Mouse (Mus musculus) intestine, embryonic 15.5 days (tissue): Measurements from ENCODE around the gene Nudcd3. TPM values are rescaled to one million over a fixed set of nuclear protein-coding genes. Genes with fewer than 3 reads are reported as not detected.
A peak's percentile ranks its signal among the peaks of the same experiment; 100 is the strongest.

Experiments used
- ATAC-seq: fragments of 200-750 bp; cut with Nextera tagmentation; 2 replicates; pipeline ENCODE4 v1.8.0; 2017; ENCODE audit warnings: moderate TSS enrichment, moderate library complexity
- H3K27ac ChIP-seq: fragments of 300-500 bp; sonication (generic); 2 replicates; pipeline ENCODE4 v1.5.1; 2015; ENCODE audit warnings: mild to moderate bottlenecking, inconsistent platforms
- H3K27me3 ChIP-seq: fragments of 300-500 bp; sonication (generic); replicated peaks from 2 replicates; pipeline ENCODE4 v1.6.1; 2015; ENCODE audit warnings: inconsistent platforms
- H3K36me3 ChIP-seq: fragments of 300-500 bp; sonication (generic); 2 replicates; pipeline ENCODE4 v1.6.1; 2015; ENCODE audit warnings: inconsistent platforms
- H3K4me1 ChIP-seq: fragments of 300-500 bp; sonication (generic); replicated peaks from 2 replicates; pipeline ENCODE4 v1.6.1; 2015; ENCODE audit warnings: inconsistent platforms
- H3K4me2 ChIP-seq: fragments of 300-500 bp; sonication (generic); replicated peaks from 2 replicates; pipeline ENCODE4 v1.6.1; 2015; ENCODE audit warnings: mild to moderate bottlenecking, inconsistent platforms
- H3K4me3 ChIP-seq: fragments of 300-500 bp; sonication (generic); replicated peaks from 2 replicates; pipeline ENCODE4 v1.5.1; 2015; ENCODE audit warnings: inconsistent platforms
- H3K9ac ChIP-seq: fragments of 300-500 bp; sonication (generic); 2 replicates; pipeline ENCODE4 v1.6.1; 2015; ENCODE audit warnings: inconsistent platforms
- H3K9me3 ChIP-seq: fragments of 300-500 bp; sonication (generic); 2 replicates; pipeline ENCODE4 v1.6.1; 2016; ENCODE audit warnings: inconsistent platforms
- whole genome bisulfite sequencing: fragments of 180-500 bp; shearing (Covaris S2); methylation state at CpG from one replicate; pipeline ENCODE4 v1.1.7; 2015; 5-methylcytosine and 5-hydroxymethylcytosine counted together
- polyA plus RNA-seq: library from polyadenylated mRNA; unstranded; fragments of >200 nt; fragmentation: Nextera tagmentation; extraction: Ambion mirVana; gene quantifications from 2 replicates; pipeline ENCODE4 v1.2.1, GENCODE M21; 2015

Nudcd3 gene
- polyA plus RNA-seq, 1 experiment from 2014 or later, result 36.6 TPM

DNA sequence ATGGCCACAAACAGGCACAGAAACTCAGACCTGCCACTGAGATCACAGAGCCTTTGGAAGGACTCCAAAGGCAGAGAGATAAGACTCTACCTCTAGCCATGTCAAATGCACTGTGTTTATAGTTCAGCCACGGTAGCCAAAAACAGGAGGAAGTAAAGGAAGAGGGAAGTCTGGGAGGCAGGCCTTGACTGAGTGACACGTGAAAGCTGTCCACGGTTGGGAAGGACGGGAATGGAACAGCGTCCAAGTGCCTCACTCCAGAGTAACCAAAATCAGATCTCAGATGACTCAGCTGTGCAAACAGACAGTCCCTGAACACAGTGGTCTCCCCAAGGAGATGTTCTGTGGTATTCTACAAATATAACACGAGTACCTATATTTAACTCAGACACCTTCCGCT, 25.5 kb downstream of the Nudcd3 start:
- Histone ChIP-seq H3K4me1 (peaks cover 15% of the 10 kb centered on the region), H3K4me2 (no peak overlapping the region), H3K4me3 (no peak overlapping the region), H3K27me3 (no peaks in the 10 kb centered on the region), H3K9ac (no peak overlapping the region), H3K27ac (no peak overlapping the region), H3K36me3 (no peaks in the 10 kb centered on the region), H3K9me3 (no peaks in the 10 kb centered on the region)
- WGBS, result 54% methylated on average over 7 of the region's 7 CpGs
- ATAC-seq, result peak; percentile 43; the same call in 1 of the 2 replicates

DNA sequence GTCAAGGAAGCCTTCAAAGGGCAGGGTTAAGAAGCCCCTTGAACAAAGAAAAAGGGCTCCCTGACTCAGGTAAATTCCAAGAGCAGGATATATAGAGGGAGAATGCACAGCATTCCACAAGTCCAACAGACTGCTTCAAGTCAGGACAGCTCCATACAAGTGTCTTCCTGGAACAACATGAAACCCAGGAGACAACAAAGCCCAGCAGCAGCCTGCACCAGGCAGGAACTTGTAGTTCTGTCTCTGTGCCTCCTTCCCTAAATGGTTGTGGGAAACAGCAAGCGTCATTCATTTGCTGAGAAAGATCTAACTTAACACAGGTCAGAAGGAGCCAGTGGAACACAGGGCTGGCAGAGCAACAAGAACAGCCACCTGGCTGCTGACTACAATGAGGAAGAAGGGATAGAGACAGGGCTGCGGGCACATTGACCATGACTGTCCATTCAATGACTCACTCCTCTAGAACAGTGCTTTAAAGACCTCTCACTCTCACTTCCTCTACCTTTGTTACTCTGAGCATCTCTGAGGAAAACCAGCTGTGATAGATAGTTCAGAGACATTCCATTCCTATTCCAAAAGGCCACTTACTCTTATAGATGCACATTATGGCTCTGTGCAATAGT, 31.1 kb downstream of the Nudcd3 start:
- Histone ChIP-seq H3K4me3 (no peak overlapping the region), H3K27me3 (no peaks in the 10 kb centered on the region), H3K27ac (no peak overlapping the region), H3K4me1 (no peaks in the 10 kb centered on the region), H3K4me2 (no peak overlapping the region), H3K36me3 (no peaks in the 10 kb centered on the region), H3K9ac (no peak overlapping the region), H3K9me3 (no peaks in the 10 kb centered on the region)
- WGBS, result 80% methylated on average over 2 of the region's 2 CpGs
- ATAC-seq, result no peak

DNA sequence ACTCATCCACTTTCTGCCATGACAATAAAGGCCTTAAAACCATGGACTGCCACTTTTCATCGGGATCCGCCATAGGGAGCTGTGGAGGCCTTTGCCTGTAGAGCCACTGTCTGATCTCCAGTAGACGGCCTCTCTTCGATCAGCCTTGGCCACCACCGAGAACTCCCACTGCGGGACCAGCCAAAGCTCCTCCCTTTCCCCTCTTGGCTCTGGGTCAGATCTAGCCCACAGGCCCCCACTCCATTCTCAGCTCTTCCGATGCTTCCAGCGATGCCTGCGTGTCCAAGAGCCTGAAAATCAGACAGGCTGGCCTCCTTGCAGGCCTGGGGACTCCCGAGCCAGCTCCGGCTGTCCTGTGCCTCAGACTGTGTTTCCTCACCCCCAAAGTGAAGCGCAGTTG, 33.9 kb downstream of the Nudcd3 start:
- no peaks in the 10 kb centered on the region for H3K36me3 ChIP-seq
- no peak overlapping the region for H3K4me3 ChIP-seq
- no peaks in the 10 kb centered on the region for H3K9me3 ChIP-seq
- H3K27me3 ChIP-seq, result no peaks in the 10 kb centered on the region
- no peak overlapping the region for H3K9ac ChIP-seq
- H3K4me2 ChIP-seq, result no peak overlapping the region
- H3K27ac ChIP-seq, result no peak overlapping the region
- no peak for ATAC-seq
- no peaks in the 10 kb centered on the region for H3K4me1 ChIP-seq
- WGBS, result 88% methylated on average over 12 of the region's 12 CpGs

DNA sequence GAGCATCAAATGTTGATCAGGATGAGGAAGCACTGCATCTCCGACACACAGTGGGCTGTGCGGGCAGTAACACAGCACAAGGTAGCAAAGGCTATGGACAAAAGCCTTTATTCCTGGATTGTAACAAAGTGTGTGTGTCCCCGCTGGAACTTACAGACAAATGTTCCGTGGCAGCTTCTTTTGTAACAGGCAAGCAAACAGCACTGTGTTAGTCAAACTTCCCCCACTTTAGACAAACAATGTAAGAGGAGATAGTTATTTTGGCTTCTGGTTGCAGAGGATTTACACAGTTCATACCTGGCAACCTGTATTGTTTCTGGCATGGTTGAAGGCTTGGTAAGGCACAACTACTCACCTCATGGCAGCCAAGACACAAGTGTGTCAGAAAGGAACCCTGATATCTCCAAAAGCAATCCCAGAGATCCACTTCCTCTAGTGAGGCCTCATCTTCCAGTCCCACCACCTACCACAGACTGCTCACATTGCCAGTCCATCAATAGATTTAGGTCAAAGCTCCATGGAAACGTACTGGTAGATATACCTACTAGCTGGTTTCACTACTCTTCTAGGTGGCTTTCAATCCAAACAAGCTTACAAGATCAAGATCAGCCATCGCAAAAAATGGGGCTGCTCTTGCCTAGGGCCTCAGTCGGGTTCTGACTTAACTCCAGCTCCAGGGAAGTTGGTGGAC, 34.7 kb downstream of the Nudcd3 start:
- no peak for ATAC-seq
- H3K4me2 ChIP-seq, result no peak overlapping the region
- no peak overlapping the region for H3K9ac ChIP-seq
- no peaks in the 10 kb centered on the region for H3K4me1 ChIP-seq
- no peak overlapping the region for H3K4me3 ChIP-seq
- H3K27ac ChIP-seq, result no peak overlapping the region
- H3K36me3 ChIP-seq, result no peaks in the 10 kb centered on the region
- no peaks in the 10 kb centered on the region for H3K9me3 ChIP-seq
- WGBS, result 91% methylated on average over 7 of the region's 7 CpGs
- no peaks in the 10 kb centered on the region for H3K27me3 ChIP-seq

DNA sequence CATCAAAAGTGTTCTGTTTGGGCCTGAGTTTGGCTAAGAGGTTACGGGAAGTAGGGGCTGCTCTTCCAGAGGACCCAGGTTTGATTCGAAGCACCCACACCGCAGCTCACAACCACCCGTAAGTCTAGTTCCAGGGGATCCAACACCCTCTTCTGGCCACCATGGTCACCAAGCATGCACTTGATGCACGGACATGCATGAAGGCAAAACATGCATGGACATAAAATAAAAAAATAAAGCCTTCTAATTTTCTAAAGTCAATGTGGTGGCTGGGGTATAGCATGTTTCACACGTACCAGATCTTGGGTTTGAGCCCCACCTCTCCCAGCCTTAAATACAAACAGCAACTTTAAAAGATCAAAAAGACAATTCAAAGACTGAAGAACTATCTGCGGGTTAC, 35.4 kb downstream of the Nudcd3 start:
- Histone ChIP-seq H3K27ac (no peak overlapping the region), H3K36me3 (no peaks in the 10 kb centered on the region), H3K4me1 (no peaks in the 10 kb centered on the region), H3K4me2 (no peak overlapping the region), H3K4me3 (no peak overlapping the region), H3K27me3 (no peaks in the 10 kb centered on the region), H3K9me3 (no peaks in the 10 kb centered on the region), H3K9ac (no peak overlapping the region)
- ATAC-seq, result no peak
- WGBS, result 93% methylated on average over 7 of the region's 7 CpGs

DNA sequence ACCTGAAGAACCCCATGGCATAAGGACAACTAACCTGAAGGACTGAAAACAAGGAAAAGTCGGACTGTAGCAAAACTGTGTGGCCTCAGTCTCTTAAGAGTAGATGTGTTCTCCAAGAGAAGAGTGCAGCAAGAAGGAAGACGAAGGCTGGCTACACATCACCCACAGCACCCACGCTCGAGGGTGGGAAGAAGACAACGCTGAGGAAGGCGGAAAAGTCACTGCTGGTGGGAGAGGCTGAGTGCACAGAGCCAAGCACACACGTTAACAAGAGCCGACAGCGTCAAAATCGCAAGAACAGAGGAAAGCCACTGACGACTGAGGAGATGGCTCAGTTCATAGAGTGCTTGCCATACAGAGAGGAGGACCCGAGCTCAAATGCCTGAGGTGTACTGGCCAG, 36.5 kb downstream of the Nudcd3 start:
- no peak overlapping the region for H3K27ac ChIP-seq
- no peaks in the 10 kb centered on the region for H3K36me3 ChIP-seq
- H3K4me3 ChIP-seq, result no peak overlapping the region
- H3K9me3 ChIP-seq, result no peaks in the 10 kb centered on the region
- H3K4me1 ChIP-seq, result no peaks in the 10 kb centered on the region
- ATAC-seq, result no peak
- no peaks in the 10 kb centered on the region for H3K27me3 ChIP-seq
- 90% methylated on average over 12 of the region's 12 CpGs for WGBS
- no peak overlapping the region for H3K9ac ChIP-seq
- H3K4me2 ChIP-seq, result no peak overlapping the region

DNA sequence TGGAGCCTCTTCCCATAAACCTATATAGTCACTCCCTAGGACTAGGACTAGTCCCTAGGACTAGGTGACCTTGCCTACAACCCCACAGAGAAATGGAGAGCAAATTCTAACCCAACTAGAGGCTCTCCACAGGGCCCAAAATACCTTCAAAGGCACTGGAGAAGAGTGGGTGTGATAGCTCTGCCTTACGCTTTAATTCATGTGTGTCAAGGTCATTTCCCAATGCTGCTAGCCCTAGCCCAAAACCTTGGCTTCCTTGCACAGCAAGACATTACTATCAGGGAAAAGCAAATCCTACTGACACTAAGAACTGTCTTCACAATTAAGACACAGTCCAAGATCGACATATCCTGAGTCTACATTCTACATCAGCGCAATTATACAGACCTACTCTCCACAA, 37.2 kb downstream of the Nudcd3 start:
- H3K36me3 ChIP-seq, result no peaks in the 10 kb centered on the region
- no peak overlapping the region for H3K4me2 ChIP-seq
- no peak overlapping the region for H3K27ac ChIP-seq
- H3K9me3 ChIP-seq, result no peaks in the 10 kb centered on the region
- no peak overlapping the region for H3K9ac ChIP-seq
- no peaks in the 10 kb centered on the region for H3K4me1 ChIP-seq
- H3K27me3 ChIP-seq, result no peaks in the 10 kb centered on the region
- ATAC-seq, result no peak
- no peak overlapping the region for H3K4me3 ChIP-seq
- WGBS, result 97% methylated on average over 3 of the region's 3 CpGs

DNA sequence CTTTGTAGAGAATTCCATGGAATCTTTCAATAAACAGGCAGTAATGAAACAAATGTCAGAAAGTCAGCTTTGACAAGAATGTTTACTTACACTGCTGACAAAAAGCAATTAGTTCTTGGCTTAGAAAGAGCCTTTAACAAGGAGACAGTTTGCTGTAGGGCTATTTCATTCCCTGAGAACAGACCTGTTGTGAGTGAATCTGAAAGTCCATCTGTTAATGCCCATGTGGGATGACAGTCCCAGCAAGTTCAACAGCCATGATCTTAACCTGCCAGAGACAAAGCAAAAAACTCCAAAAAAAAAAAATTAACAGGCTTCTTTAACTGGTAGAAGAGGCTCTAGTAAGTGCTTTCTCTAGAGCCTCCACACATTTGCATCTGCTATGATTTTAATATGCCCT, 38.7 kb downstream of the Nudcd3 start:
- H3K27ac ChIP-seq, result no peak overlapping the region
- H3K4me2 ChIP-seq, result no peak overlapping the region
- ATAC-seq, result no peak
- no peak overlapping the region for H3K9ac ChIP-seq
- no peaks in the 10 kb centered on the region for H3K4me1 ChIP-seq
- no peaks in the 10 kb centered on the region for H3K36me3 ChIP-seq
- H3K4me3 ChIP-seq, result no peak overlapping the region
- no peaks in the 10 kb centered on the region for H3K27me3 ChIP-seq
- no peaks in the 10 kb centered on the region for H3K9me3 ChIP-seq

DNA sequence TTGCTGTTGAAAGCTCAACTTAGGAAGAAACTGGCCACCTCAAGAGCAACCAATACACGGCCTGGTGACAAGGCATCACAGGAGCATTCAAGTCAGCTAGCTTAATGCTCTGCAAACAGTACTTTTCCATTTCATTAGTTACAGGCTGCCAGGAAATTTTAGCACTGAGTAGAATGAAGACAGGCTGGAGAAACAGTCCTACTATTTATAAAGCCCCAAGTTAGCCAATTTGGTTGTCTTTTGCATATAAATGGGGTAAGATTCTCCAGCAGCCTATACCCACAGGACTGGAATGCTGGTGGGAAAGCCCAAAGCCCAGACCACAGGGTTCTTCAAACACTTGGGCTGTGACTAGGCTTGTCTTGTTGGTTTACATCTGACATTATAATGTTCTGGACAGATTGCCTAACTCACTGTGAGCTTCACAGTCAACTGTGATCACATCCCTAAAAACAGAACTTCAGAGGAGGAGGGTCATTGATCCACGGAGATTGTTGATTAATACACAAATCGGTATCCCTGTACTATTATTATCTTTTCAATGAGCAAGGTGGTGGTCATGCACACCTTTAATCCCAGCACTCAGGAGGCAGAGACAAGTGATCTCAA, 39.4 kb downstream of the Nudcd3 start:
- no peak overlapping the region for H3K4me3 ChIP-seq
- H3K4me2 ChIP-seq, result no peak overlapping the region
- no peaks in the 10 kb centered on the region for H3K36me3 ChIP-seq
- no peak overlapping the region for H3K9ac ChIP-seq
- no peaks in the 10 kb centered on the region for H3K9me3 ChIP-seq
- H3K4me1 ChIP-seq, result no peaks in the 10 kb centered on the region
- H3K27me3 ChIP-seq, result no peaks in the 10 kb centered on the region
- H3K27ac ChIP-seq, result no peak overlapping the region
- ATAC-seq, result no peak
- 85% methylated on average over 3 of the region's 3 CpGs for WGBS

DNA sequence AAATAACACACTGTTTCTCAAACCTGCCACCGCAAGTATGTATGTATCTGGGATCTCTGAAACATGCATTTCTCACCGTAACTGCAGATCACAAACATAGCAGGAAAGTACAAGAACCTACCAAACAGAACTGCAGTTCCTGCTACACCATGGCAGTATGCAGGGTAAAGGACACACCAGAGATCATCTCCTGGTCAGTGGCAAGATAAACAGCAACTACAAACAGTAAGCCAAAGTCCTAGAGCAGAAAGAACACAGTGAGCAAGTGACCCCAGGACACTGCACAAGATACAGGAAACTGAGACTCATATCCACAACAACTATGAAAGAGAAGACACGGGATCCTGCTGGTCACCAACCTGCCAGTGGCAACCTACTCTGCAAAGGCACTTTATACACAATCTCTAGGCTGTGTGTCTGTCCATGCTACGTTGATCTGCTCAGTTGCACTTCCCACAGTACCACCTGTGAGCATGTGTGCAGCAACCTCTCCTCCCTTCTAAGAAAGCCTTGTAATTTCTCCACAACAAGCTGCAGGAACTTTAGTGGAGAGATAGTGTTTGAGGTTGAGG, 40.4 kb downstream of the Nudcd3 start:
- WGBS, result 81% methylated on average over 4 of the region's 4 CpGs
- ATAC-seq, result no peak
- Histone ChIP-seq H3K27ac (no peak overlapping the region), H3K36me3 (no peaks in the 10 kb centered on the region), H3K9me3 (no peaks in the 10 kb centered on the region), H3K27me3 (no peaks in the 10 kb centered on the region), H3K4me3 (no peak overlapping the region), H3K4me2 (no peak overlapping the region), H3K9ac (no peak overlapping the region), H3K4me1 (no peaks in the 10 kb centered on the region)

DNA sequence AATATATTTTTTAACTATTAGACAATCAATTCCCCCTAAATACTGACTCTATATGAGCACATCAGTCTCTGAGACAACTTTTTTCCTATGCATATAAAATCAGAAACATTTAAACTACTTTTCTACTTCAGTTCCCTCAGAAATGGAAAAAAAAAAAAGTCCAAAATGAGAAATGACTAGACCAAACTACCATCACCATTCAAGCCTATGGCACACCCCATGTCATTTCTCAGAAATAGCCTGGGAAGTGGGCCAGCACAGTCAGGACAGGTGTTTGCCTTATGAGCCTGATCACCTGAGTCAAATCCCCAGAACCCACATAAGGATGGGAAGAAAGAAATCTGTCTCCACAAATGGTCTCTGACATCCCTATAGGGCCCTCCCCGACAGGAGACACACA, 41.7 kb downstream of the Nudcd3 start:
- Histone ChIP-seq H3K9ac (no peak overlapping the region), H3K4me3 (no peak overlapping the region), H3K27ac (no peak overlapping the region), H3K4me1 (peaks cover 6% of the 10 kb centered on the region), H3K4me2 (no peak overlapping the region), H3K9me3 (no peaks in the 10 kb centered on the region), H3K36me3 (no peaks in the 10 kb centered on the region), H3K27me3 (no peaks in the 10 kb centered on the region)
- WGBS, result 89% methylated on average over 1 of the region's 1 CpGs
- no peak for ATAC-seq

DNA sequence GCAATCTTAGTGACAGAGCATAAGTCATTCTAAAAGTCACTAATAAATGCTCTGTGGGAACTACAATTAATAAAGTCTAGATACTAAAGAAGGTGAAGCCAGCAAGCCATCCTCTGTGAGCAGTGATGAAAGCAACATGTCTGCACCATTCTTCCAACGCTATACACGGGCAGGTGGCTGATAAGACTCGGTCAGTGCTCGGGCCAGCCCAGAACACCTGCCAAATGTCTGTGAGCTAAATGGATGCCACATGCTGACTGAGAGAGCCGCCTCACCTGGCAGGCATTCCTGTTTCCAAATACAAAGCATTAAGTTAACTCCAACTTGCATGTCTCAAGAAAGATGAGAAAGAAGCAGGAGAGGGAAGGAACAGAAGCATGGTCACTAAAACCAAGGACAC, 43.1 kb downstream of the Nudcd3 start:
- no peak overlapping the region for H3K4me2 ChIP-seq
- no peak for ATAC-seq
- no peaks in the 10 kb centered on the region for H3K27me3 ChIP-seq
- 70% methylated on average over 5 of the region's 5 CpGs for WGBS
- no peak overlapping the region for H3K27ac ChIP-seq
- no peak overlapping the region for H3K4me3 ChIP-seq
- peaks cover 6% of the 10 kb centered on the region for H3K4me1 ChIP-seq
- H3K9ac ChIP-seq, result no peak overlapping the region
- no peaks in the 10 kb centered on the region for H3K9me3 ChIP-seq
- H3K36me3 ChIP-seq, result no peaks in the 10 kb centered on the region

DNA sequence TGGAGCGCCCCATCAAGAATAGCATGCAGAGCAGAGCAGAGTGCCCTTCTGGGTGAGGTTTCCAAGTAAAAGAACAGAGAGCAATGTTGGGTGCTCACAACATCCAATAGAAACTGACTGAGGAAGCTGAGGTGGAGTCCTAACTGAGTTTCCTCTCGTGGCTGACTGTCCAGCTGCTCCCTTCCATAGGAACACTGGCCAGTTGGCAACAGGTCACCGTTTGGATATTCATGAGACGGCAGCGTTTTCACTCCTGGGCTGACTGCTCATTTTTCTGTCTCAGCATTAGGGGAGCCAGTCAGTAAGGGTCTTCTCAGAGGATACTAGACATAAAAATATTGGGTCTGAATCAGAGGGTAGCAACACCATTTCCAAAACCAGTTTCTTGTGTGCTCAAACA, 43.6 kb downstream of the Nudcd3 start:
- Histone ChIP-seq H3K4me3 (no peak overlapping the region), H3K27me3 (no peaks in the 10 kb centered on the region), H3K9me3 (no peaks in the 10 kb centered on the region), H3K4me1 (peaks cover 6% of the 10 kb centered on the region), H3K27ac (no peak overlapping the region), H3K9ac (no peak overlapping the region), H3K36me3 (no peaks in the 10 kb centered on the region), H3K4me2 (no peak overlapping the region)
- ATAC-seq, result no peak
- WGBS, result 79% methylated on average over 5 of the region's 5 CpGs
